Mouse (Mus musculus): ENCODE data around the gene Clic3. TPM values are rescaled to one million over a fixed set of nuclear protein-coding genes. Genes with fewer than 3 reads are reported as not detected.
"Not testable (repeated sequence)": the region's sequence is repeated elsewhere in the genome, so short reads cannot be mapped to it uniquely, and the experiment has no call there.

Clic3 gene
- polyA plus RNA-seq (2012; rRNA removed) = 0.84 and 2.8 TPM in 2 replicates

DNA sequence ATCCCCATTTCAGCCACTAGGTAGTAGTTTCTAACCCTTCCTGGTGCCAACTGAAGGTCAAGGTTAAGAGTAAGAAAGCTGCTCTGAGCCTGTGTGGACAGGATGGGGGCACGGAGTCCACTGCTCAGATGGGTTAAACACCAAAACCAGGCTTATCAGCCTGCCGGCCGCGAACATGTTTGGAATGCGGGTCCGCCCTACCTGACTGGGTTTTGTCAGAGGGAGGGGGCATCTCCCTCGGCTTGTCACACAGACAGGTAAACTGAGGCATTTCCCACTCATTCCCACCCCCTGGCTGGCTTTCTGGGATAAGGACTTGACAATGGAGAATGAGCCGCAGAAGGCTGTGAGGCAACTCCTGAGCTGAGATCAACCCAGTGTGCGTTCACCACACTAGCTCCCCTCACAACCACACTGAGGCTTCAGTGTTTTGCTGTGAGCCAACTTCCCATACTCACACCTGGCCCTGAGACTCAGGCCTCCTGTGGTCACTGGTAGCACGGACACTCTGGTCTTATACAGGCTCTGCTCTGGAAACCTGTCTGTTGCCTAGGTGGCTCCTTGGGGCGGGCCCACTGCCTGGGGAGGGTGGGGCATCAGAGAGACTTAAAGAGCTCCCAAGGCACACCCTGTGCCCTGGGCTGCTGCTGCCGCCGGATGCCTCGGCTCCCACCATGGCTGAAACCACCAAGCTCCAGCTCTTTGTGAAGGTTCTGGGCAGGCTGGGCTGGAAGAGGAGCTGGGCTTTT lies at the start of gene Clic3:
Gene Clic3, plus strand, starts transcription at position 634 of the 749 bp plus-strand sequence.
- Histone ChIP-seq H3K27me3 (ENCODE audit: control insufficient read depth, insufficient read depth, low read length) (no peaks in the 10 kb centered on the region), H3K4me1 (ENCODE audit: control insufficient read depth, insufficient read depth, low read length) (peaks cover 40% of the 10 kb centered on the region), H3K4me3 (replicated peaks; ENCODE audit: insufficient read depth, low read depth, low read length) (no peak within 1 kb of the TSS), H3K27ac (ENCODE audit: insufficient read depth, low read length) (peak within 1 kb of the TSS; percentile 28; the same call in 1 of the 2 replicates)
- 59% methylated on average over 14 of the region's 14 CpGs for WGBS
- no peak for DNase-seq
- TF ChIP-seq CTCF (IDR thresholded peaks at IDR 0.05; ENCODE audit: borderline replicate concordance, insufficient read depth, low read depth, low read length) (no peak), POLR2A (IDR thresholded peaks at IDR 0.05; ENCODE audit: borderline replicate concordance, insufficient read depth, low read length) (peak; percentile 13; the same call in 1 of the 2 replicates)

DNA sequence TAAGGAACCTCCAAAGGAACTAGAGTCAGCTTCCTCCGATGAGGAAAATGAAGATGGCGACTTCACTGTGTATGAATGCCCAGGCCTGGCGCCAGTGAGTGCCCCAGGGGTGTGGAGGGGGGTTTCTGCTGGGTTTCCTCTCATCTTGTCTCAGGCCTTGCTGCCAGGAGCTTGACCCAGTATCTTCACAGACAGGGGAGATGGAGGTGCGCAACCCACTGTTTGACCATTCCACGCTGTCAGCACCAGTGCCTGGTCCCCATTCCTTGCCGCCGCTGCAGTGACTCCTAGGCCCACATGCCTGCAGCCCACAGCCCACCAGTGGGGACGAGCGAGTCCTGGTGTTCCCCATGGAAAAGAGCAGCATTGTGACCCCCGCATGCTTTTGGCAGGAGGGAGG lies 47.7 kb upstream of the Clic3 start:
- H3K4me3 ChIP-seq (replicated peaks; ENCODE audit: insufficient read depth, low read depth, low read length) = no peak overlapping the region

DNA sequence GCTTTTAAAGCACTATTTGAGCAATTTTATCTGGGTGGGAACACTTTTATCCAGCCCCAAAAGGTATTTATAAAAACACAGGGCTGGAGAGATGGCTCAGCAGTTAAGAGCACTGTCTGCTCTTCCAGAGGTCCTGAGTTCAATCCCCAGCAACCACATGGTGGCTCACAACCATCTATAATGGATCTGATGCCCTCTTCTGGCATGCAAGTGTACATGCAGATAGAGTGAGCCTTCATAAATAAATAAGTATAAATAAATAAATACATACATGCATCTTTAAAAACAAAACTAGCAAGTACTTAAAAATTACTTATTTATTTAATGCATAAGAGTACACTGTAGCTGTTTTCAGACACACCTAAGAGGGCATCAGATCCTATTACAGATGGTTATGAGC lies 43.2 kb upstream of the Clic3 start:
- H3K4me3 ChIP-seq (replicated peaks; ENCODE audit: insufficient read depth, low read depth, low read length); H3K27ac ChIP-seq (ENCODE audit: insufficient read depth, low read length); H3K27me3 ChIP-seq (ENCODE audit: control insufficient read depth, insufficient read depth, low read length); H3K4me1 ChIP-seq (ENCODE audit: control insufficient read depth, insufficient read depth, low read length); DNase-seq: not testable (repeated sequence)

More for the DNA sequence above, 47.7 kb upstream of the Clic3 start:
- Histone ChIP-seq H3K27me3 (ENCODE audit: control insufficient read depth, insufficient read depth, low read length) (no peaks in the 10 kb centered on the region), H3K27ac (ENCODE audit: insufficient read depth, low read length) (no peak overlapping the region), H3K4me1 (ENCODE audit: control insufficient read depth, insufficient read depth, low read length) (peaks cover 24% of the 10 kb centered on the region)
- 86% methylated on average over 10 of the region's 10 CpGs for WGBS
- DNase-seq = no peak
- TF ChIP-seq CTCF (IDR thresholded peaks at IDR 0.05; ENCODE audit: borderline replicate concordance, insufficient read depth, low read depth, low read length) (no peak), POLR2A (IDR thresholded peaks at IDR 0.05; ENCODE audit: borderline replicate concordance, insufficient read depth, low read length) (no peak)

DNA sequence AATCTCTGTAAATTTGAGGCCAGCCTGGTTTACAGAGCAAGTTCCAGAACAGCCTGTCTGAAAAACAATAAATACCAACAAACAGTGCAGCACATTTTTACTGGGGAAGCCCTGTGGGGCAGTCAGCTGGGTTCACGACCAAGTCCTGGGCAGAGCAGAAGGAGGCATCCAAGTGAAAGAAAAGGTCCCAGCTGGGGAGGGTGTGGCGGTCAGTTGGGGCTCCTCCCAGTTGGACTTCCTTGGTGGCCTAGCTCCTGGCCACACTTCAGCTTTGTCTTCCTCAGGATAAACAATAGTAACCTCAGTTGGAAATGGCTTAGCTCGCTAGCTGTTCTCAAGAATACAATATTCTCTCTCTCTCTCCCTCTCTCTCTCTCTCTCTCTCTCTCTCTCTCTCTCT lies 39.2 kb upstream of the Clic3 start:
- Histone ChIP-seq H3K4me1 (ENCODE audit: control insufficient read depth, insufficient read depth, low read length) (peaks cover 4% of the 10 kb centered on the region; the same call in 1 of the 2 replicates), H3K4me3 (replicated peaks; ENCODE audit: insufficient read depth, low read depth, low read length) (no peak overlapping the region), H3K27ac (ENCODE audit: insufficient read depth, low read length) (no peak overlapping the region), H3K27me3 (ENCODE audit: control insufficient read depth, insufficient read depth, low read length) (no peaks in the 10 kb centered on the region)
- 17% methylated on average over 3 of the region's 3 CpGs for WGBS
- peak; percentile 19 to 31 for DNase-seq
- TF ChIP-seq POLR2A (IDR thresholded peaks at IDR 0.05; ENCODE audit: borderline replicate concordance, insufficient read depth, low read length) = no peak
- no peak for TF ChIP-seq CTCF (IDR thresholded peaks at IDR 0.05; ENCODE audit: borderline replicate concordance, insufficient read depth, low read depth, low read length)

DNA sequence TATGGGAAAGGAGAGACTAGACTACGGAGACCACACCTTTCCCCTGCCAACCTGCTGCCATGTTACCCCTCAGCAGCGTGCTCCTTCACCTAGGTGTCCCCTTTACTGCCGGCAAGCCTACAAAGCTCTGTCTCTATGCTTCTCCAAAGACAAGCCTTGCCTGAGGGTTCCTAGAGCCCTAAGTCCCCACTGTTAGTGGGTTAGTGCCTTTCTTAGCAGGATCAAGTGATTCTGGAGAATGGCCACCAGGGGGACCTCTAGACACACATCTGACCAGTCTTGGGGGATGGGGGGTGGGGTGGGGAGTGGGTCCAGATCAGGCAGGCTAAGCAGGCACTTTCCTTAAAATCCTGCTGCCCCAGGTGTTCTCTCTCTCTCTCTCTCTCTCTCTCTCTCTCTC lies 34.7 kb upstream of the Clic3 start:
- TF ChIP-seq CTCF (IDR thresholded peaks at IDR 0.05; ENCODE audit: borderline replicate concordance, insufficient read depth, low read depth, low read length) = peak; percentile 74
- TF ChIP-seq POLR2A (IDR thresholded peaks at IDR 0.05; ENCODE audit: borderline replicate concordance, insufficient read depth, low read length) = no peak
- DNase-seq = peak; percentile 57 to 60
- 16% methylated on average over 3 of the region's 3 CpGs for WGBS
- Histone ChIP-seq H3K4me1 (ENCODE audit: control insufficient read depth, insufficient read depth, low read length) (peaks cover 37% of the 10 kb centered on the region), H3K4me3 (replicated peaks; ENCODE audit: insufficient read depth, low read depth, low read length) (no peak overlapping the region), H3K27ac (ENCODE audit: insufficient read depth, low read length) (no peak overlapping the region), H3K27me3 (ENCODE audit: control insufficient read depth, insufficient read depth, low read length) (no peaks in the 10 kb centered on the region)

DNA sequence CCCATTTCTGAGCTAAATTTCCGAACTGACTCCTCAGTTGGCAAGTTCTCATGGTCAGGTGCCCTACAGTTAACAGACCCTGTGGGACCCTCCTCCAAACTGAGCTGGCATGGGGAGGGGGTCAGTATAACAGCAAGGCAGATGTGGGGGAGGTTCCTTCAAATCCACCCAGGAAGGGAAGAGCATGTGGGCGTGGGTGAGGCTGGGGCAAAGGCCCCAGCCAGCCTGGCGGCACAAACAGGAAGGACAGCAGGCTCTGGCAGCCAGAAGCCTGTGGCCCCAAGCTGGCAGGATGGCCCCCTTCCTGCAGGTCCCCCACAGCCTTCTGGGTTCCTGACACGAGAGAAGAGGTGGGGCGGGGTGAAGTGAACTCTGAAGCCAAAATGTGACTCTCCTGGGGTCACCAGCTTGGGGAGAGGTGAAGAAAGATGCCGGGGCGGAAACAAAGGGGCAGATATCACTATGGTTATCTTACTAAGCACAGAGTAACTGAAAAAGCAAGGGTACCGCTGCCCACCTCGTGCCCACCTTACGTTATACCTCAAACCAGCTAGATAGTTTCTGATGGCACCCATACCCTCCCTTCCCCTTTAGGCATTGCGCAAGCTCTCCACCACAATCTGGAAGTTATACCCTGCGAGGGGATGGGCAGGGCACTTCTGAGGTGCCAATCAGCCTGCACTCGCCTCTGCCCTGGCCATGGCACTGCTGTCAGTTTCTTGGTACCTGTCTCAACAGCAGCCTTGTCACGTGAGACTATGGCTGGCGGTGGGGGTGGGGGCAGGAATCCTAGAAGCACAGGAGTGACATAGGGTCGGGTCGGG lies 33.8 kb upstream of the Clic3 start, which contains the start of gene Fut7:
Gene Fut7, plus strand, starts transcription at position 681 of the 824 bp plus-strand sequence.
- no peaks in the 10 kb centered on the region for H3K27me3 ChIP-seq (ENCODE audit: control insufficient read depth, insufficient read depth, low read length)
- H3K4me3 ChIP-seq (replicated peaks; ENCODE audit: insufficient read depth, low read depth, low read length) = no peak within 1 kb of the TSS
- peak within 1 kb of the TSS; percentile 51; the same call in 1 of the 2 replicates for H3K27ac ChIP-seq (ENCODE audit: insufficient read depth, low read length)
- 59% methylated on average over 17 of the region's 17 CpGs for WGBS
- peak in 1 of 2 experiments; percentile 31 for DNase-seq
- H3K4me1 ChIP-seq (ENCODE audit: control insufficient read depth, insufficient read depth, low read length) = peaks cover 37% of the 10 kb centered on the region
- TF ChIP-seq POLR2A (IDR thresholded peaks at IDR 0.05; ENCODE audit: borderline replicate concordance, insufficient read depth, low read length) (no peak), CTCF (IDR thresholded peaks at IDR 0.05; ENCODE audit: borderline replicate concordance, insufficient read depth, low read depth, low read length) (no peak)

DNA sequence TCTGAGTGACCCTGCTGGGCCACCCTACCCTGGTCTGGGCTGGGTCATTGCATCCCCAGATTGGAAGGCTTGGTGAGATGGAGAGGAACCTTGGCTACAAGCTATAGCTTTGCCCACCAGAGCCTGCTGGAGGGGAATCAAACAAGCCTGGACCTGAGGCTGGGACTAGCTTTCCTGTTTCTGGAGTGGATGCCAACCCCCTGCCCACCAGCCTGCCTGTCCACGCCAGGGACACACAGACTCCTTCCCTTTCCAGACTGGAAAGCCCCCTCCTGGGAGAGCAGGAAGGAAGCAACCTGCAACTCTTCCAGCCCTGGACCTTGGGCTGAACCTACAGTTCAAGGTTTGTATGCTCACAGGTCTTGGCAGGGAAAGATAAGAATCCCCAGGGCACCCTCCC lies 33.0 kb upstream of the Clic3 start:
- Histone ChIP-seq H3K4me1 (ENCODE audit: control insufficient read depth, insufficient read depth, low read length) (peaks cover 37% of the 10 kb centered on the region), H3K27me3 (ENCODE audit: control insufficient read depth, insufficient read depth, low read length) (no peaks in the 10 kb centered on the region), H3K27ac (ENCODE audit: insufficient read depth, low read length) (no peak overlapping the region), H3K4me3 (replicated peaks; ENCODE audit: insufficient read depth, low read depth, low read length) (no peak overlapping the region)
- no peak for DNase-seq
- 35% methylated on average over 1 of the region's 1 CpGs for WGBS
- TF ChIP-seq POLR2A (IDR thresholded peaks at IDR 0.05; ENCODE audit: borderline replicate concordance, insufficient read depth, low read length) = no peak
- TF ChIP-seq CTCF (IDR thresholded peaks at IDR 0.05; ENCODE audit: borderline replicate concordance, insufficient read depth, low read depth, low read length) = no peak

Measured in cerebellum, adult 2 months (tissue).